Mouse (Mus musculus): ENCODE data around the gene Pagr1b. TPM values are rescaled to one million over a fixed set of nuclear protein-coding genes. Genes with fewer than 3 reads are reported as not detected.

Gene Pagr1b
- total RNA-seq, 2 experiments from 2014 or later = not detected

- ATAC-seq (replicated peaks; ENCODE audit: low FRiP score, poor library complexity, severe bottlenecking) = no peak
Observed at GRCm38 (mm10) chr7:127020491-127020890, 4.2 kb upstream of the Pagr1b start.

DNA sequence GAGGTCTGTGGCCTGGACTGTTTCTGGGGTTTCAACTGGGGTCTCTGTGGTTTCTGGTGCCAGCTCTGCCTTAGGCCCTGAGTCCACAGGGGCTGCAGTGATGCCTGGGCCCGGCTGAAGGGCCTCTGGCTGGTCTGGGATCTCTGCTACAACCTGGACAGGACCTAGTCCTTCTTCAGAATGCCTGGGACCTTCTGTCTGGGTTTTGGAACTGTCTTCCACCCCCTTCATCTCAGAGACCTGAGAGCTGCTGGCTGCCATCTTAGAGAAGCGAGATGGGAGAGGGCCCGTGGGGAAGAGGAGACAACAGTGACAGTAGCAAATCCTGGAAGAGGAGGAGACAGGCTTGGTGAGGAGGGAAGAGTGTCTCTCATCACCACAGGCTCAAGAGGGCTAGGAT, 3.7 kb upstream of the Pagr1b start:
- ATAC-seq (replicated peaks; ENCODE audit: low FRiP score, poor library complexity, severe bottlenecking) = no peak

- no peak for ATAC-seq (replicated peaks; ENCODE audit: low FRiP score, poor library complexity, severe bottlenecking)
Observed at GRCm38 (mm10) chr7:127019306-127019960, 3.1 kb upstream of the Pagr1b start.

DNA sequence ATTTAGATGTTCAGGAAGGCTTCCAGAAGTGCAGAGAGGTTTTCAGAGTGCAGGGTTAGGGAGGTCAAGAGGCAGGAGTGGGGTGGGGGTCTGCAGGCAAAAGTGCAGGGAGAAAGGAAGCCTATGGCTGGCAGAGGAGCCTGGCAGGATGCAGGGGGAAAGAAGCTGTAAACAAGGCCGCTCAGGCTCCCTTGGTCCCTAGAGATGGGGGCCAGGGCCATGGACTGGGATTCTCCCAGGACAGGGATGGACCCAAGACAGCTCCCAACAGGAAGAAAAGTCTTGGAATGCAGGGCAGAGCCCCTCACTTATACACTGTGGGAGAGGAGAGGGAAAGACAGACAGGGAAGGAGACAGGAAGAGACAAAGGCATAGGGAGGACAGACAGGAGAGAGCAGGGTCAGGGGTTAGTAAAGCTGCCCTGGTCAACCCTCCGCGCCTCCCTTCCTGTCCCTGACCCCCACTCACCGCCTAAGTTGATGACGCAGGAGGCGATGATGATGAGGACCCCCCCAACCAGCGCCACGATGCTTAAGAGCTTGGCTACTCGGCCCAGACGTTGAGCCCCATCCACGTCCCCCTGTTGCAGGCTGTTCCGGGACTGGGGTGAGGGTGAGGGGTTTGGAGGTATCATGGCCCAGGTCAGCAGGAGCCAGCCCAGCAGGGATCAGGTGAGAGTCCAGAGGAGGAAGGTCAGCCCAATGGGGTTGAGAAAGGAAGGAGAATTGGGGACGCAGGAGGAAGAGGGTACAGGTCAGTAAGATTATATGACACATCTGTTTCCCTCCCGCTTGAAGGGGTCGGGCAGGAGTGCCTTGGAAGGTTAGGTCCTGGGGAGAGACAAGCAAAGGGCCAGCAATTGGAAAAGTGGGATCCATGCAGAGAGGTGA, 2.4 kb upstream of the Pagr1b start:
- ATAC-seq (replicated peaks; ENCODE audit: low FRiP score, poor library complexity, severe bottlenecking) = no peak

GRCm38 (mm10) chr7:127017950-127018345, 1.7 kb upstream of the Pagr1b start:
- no peak for ATAC-seq (replicated peaks; ENCODE audit: low FRiP score, poor library complexity, severe bottlenecking)

DNA sequence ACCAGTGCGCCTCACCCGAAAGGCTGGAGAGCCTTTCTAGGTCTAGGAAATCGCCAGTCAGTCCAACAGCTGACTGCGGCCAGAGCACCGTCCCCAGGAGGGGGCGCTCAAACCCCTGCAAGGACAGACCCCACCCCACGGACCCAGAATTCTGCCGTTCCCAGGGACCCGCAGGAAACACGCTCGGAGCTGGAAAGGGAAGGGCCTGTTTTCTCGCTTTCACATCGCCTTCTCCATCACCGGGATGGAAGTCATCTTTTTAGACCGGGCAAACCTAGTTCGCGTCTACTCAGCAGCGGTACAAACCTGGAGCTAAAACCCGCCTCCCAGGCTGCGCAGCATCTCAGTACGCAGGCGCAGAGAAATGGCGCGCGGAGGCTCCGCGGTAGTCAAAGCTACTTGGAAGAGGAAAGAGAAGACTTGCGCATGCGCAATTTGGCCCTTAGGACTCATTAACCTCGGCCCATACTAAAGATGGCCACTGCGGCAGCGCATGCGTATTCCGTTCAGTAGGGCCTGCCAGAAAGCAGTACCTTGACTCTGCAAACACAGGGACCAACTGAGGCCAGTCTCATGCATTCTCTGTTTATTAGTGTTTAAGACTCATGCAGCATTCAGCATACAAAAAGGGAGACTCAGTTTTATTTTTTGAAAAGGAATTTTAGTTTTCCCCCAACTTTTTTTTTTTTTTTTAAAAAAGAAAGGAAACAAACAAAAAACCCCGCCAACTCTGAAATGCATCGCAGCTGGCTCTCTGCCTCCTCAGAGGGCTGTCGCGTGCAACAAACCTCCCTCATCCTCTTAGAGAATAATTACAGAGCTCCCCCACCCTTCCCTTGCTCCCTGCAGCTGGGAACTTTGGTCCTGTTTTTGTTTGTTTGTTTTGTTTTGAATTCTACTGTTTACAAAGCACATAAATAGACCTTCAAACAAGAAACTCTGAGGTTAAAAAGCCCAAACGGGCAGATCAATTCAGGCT, 976 bp upstream of the Pagr1b start, which contains the start of gene Pagr1a:
Pagr1a (minus strand) TSS at position 382 of the 979 bp plus-strand sequence.
- peak; percentile 70 for ATAC-seq (replicated peaks; ENCODE audit: low FRiP score, poor library complexity, severe bottlenecking)

- peak; percentile 66 for ATAC-seq (replicated peaks; ENCODE audit: low FRiP score, poor library complexity, severe bottlenecking)
Observed at GRCm38 (mm10) chr7:127016486-127016938, 228 bp upstream of the Pagr1b start.

DNA sequence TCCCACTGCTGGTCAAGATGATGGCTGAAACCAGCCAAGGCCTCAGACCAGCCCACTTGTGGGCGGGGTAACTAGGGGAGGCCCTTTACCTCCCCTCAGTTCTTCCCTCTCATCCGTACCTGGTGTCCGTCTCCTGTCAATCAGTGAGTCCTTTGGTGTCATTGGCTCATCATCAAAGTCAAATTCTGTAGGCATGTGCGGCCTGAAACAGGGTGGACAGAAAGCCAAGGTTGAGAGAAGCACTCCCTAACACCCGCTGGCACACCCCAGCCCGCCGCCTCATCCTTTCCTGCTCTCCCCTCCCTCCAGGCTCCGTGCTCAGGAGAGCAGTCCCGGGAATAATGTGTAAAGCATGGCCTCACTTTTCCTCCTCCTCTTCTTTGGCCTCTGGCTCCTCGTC, 203 bp downstream of the Pagr1b start:
- peak; percentile 30 for ATAC-seq (replicated peaks; ENCODE audit: low FRiP score, poor library complexity, severe bottlenecking)

DNA sequence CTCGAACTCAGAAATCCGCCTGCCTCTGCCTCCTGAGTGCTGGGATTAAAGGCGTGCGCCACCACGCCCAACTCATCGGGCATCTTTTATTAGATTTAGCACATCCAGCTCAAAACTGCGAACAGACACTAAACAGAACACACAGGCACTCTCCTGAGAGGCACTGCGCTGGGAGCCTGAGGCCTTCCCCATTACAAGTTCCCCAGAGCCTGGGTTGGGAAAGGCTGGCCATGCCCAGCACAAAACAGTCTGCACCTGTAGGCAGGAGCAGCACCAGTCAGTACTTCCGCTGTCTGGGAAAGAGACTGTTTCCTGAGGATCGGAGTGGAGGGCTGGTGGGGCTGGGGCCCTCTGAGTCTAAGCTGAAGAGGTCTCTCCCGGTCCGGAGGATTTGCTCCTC, 1.3 kb downstream of the Pagr1b start:
- ATAC-seq (replicated peaks; ENCODE audit: low FRiP score, poor library complexity, severe bottlenecking) = no peak

DNA sequence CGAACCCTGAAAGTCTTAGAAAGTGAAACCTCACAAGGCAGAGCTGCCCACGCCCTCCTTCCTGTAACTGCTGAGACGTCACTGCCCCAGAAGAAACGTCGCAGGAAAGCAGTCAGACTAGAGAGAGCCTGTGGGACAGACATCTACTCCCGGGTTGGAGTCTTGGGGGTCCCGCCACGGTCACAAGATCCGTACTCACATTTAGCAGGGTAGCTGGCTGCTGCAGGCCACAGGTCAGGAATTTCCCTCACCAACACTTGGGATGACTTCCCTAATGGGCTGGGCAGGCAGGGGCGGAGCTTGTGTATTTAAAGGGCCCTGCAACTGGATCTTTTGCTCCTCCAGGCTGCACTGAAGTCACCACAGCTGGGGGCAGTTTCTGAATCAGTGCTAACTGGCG, 2.0 kb downstream of the Pagr1b start, which contains the start of gene Mvp:
Mvp (minus strand) TSS at position 302 of the 400 bp plus-strand sequence.
- ATAC-seq (replicated peaks; ENCODE audit: low FRiP score, poor library complexity, severe bottlenecking) = 0 out of 2 replicates have a peak, but pooled peaks have one; percentile 23

DNA sequence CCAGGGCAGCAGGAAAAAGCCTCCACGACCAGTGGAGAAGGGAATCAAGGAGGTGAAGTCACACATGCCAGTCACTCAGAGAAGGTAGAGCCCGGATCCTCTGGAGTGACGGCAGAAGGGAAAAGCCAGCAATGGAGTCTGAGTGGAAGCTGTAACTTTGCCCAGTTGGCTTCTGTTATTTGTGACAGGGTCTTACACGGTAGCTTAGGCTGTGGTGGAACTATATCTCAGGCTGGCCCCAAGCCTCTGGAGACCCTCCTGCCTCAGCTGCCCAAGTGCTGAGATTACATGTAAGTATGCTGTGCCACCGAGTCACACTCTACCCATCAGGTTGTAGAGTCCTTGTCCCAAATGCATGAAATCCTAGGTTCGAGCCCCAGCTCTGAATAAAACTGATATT, 2.9 kb downstream of the Pagr1b start:
- no peak for ATAC-seq (replicated peaks; ENCODE audit: low FRiP score, poor library complexity, severe bottlenecking)

- no peak for ATAC-seq (replicated peaks; ENCODE audit: low FRiP score, poor library complexity, severe bottlenecking)
Observed at GRCm38 (mm10) chr7:127012845-127013244, 3.4 kb downstream of the Pagr1b start.

DNA sequence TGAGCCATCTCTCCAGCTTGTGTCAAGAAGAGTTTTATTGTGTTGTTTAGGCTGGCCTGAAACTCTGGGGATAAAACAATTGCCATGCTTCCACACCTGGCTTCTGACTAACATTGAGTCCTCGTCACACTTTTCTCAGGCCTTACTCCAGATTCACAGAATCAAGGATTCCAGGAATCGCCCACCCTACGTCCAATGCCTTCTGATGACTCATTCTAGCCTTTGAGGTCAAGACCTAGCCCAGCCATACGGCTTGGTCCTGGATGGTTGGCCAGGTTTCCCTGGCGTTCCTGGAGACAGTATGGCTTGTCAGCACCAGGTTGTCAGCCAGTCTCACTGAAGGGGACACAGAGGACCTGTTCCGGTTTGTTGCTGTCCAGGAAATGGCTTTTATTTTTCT, 3.9 kb downstream of the Pagr1b start:
- ATAC-seq (replicated peaks; ENCODE audit: low FRiP score, poor library complexity, severe bottlenecking) = no peak

DNA sequence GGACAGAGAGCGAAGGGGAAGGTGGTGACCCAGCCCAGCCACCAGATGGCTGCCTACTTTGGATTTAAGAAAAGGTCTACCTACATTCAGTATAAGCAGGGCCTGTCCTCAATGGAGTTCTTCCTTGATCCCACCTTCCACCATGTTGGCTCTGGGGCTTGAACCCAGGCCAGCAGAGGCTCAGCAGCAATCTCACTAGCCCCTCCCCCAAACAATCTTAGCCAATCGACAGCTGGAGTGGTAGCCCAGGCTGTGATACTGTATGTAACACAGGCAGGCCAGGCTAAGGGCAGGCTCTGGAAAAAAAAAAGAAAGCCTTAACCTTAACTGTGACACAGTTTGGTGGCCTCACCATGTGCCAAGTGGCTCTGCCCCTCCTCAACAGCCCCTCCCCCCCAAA, 4.6 kb downstream of the Pagr1b start:
- ATAC-seq (replicated peaks; ENCODE audit: low FRiP score, poor library complexity, severe bottlenecking) = no peak

- no peak for ATAC-seq (replicated peaks; ENCODE audit: low FRiP score, poor library complexity, severe bottlenecking)
Observed at GRCm38 (mm10) chr7:127011051-127011450, 5.2 kb downstream of the Pagr1b start.

- no peak for ATAC-seq (replicated peaks; ENCODE audit: low FRiP score, poor library complexity, severe bottlenecking)
Observed at GRCm38 (mm10) chr7:127009307-127010085, 6.8 kb downstream of the Pagr1b start.

DNA sequence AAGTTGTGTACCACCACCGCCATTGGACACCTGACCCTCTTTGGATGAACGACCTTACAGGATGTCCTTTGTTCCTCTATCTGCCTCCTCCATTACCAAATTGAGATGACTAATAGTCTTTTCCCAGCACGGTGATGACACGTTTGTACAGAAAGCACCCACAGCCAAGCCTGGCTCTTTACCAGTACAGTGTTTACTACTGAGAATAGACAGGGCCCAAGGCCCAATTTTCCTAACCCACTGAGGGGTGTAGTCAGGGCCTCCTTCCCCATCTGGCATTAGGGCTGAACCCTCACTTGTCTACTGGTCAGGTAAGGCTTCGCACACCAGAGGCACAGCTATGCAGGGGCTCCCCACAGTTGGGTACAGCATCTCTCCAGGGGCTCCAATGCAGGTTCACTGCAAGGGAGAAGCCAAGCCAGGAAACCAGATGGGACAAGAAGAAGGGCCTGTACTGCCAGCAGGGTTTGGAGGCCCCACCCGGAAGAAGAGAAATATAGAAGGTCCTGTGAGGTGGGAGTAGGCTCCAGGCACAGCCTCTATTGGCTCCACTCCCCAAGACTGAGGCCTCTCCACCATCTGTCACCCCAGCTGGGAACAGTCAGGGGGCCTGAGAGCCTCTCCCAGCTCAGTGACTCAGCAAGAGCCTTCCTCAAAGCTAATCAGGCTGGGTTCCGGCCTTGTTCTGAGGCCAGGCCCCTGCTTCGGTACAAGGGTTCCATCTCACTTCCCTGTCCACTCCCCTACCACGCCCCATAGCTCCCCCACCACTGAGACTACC, 7.9 kb downstream of the Pagr1b start:
- peak; percentile 51 for ATAC-seq (replicated peaks; ENCODE audit: low FRiP score, poor library complexity, severe bottlenecking)

- no peak for ATAC-seq (replicated peaks; ENCODE audit: low FRiP score, poor library complexity, severe bottlenecking)
Observed at GRCm38 (mm10) chr7:127007313-127008024, 8.8 kb downstream of the Pagr1b start.
